Mouse (Mus musculus): ENCODE measurements around the gene Map1s.

Map1s gene

GRCm38 (mm10) chr8:70925754-70926153 lies 20.0 kb downstream of the Map1s start:
- in situ Hi-C loops (cut with MboI; ENCODE audit: unreplicated experiment in 2 of 2): no loop called here

- in situ Hi-C loops (cut with MboI; ENCODE audit: unreplicated experiment in 2 of 2): no loop called here
Measured at GRCm38 (mm10) chr8:70926396-70926795, 20.7 kb downstream of the Map1s start.

- in situ Hi-C loops (cut with MboI; ENCODE audit: unreplicated experiment in 2 of 2): no loop called here
Measured at GRCm38 (mm10) chr8:70928096-70928495, 22.4 kb downstream of the Map1s start.

- in situ Hi-C loops (cut with MboI; ENCODE audit: unreplicated experiment in 2 of 2): no loop called here
Measured at GRCm38 (mm10) chr8:70928778-70929322, 23.1 kb downstream of the Map1s start.

GRCm38 (mm10) chr8:70931731-70932130 lies 26.0 kb downstream of the Map1s start:
- in situ Hi-C loops (cut with MboI; ENCODE audit: unreplicated experiment in 2 of 2): no loop called here

GRCm38 (mm10) chr8:70933036-70933435 lies 27.3 kb downstream of the Map1s start:
- in situ Hi-C loops (cut with MboI; ENCODE audit: unreplicated experiment in 2 of 2): no loop called here

GRCm38 (mm10) chr8:70934786-70935185 lies 29.1 kb downstream of the Map1s start:
- in situ Hi-C loops (cut with MboI; ENCODE audit: unreplicated experiment in 2 of 2): no loop called here

GRCm38 (mm10) chr8:70937200-70937599 lies 31.5 kb downstream of the Map1s start:
- in situ Hi-C loops (cut with MboI; ENCODE audit: unreplicated experiment in 2 of 2): no loop called here

GRCm38 (mm10) chr8:70941478-70941877 lies 35.7 kb downstream of the Map1s start:
- in situ Hi-C loops (cut with MboI; ENCODE audit: unreplicated experiment in 2 of 2): no loop called here

- in situ Hi-C loops (cut with MboI; ENCODE audit: unreplicated experiment in 2 of 2): no loop called here
Measured at GRCm38 (mm10) chr8:70943187-70943586, 37.5 kb downstream of the Map1s start.

- in situ Hi-C loops (cut with MboI; ENCODE audit: unreplicated experiment in 2 of 2): no loop called here
Measured at GRCm38 (mm10) chr8:70949847-70950246, 44.1 kb downstream of the Map1s start.

- in situ Hi-C loops (cut with MboI; ENCODE audit: unreplicated experiment in 2 of 2): no loop called here
Measured at GRCm38 (mm10) chr8:70960703-70961472, 55.2 kb downstream of the Map1s start.

GRCm38 (mm10) chr8:70964159-70964558 lies 58.4 kb downstream of the Map1s start:
- in situ Hi-C loops (cut with MboI; ENCODE audit: unreplicated experiment in 2 of 2): no loop called here

GRCm38 (mm10) chr8:70964861-70965260 lies 59.1 kb downstream of the Map1s start:
- in situ Hi-C loops (cut with MboI; ENCODE audit: unreplicated experiment in 2 of 2): no loop called here
